Mouse (Mus musculus) CH12.LX (cell line): Measurements from ENCODE around the gene Olfr1361.

Experiments used
- CHD1 ChIP-seq: IDR thresholded peaks from 2 replicates; pipeline ENCODE4 v1.6.1; 2012; ENCODE audit warnings: low read depth, low read length, improper control_type of control experiment, inconsistent platforms
- CTCF ChIP-seq, 2 experiments: IDR thresholded peaks in 1 of 2; conservative IDR thresholded peaks in 1 of 2; 2 replicates each; pipeline ENCODE4 v1.5.1; 2011 to 2012; ENCODE audit warnings: low read depth in 2 of 2, low read length in 2 of 2, improper control_type of control experiment in 1 of 2, inconsistent platforms in 1 of 2, mild to moderate bottlenecking in 1 of 2, moderate library complexity in 1 of 2
- EP300 ChIP-seq: IDR thresholded peaks from 2 replicates; pipeline ENCODE4 v1.6.1; 2011; ENCODE audit warnings: low read length, improper control_type of control experiment
- JUN ChIP-seq: IDR thresholded peaks from 2 replicates; pipeline ENCODE4 v1.6.1; 2011; ENCODE audit warnings: low read depth, mild to moderate bottlenecking, low read length, improper control_type of control experiment, moderate library complexity; ENCODE audit not compliant: insufficient read depth
- MAX ChIP-seq: IDR thresholded peaks from 2 replicates; pipeline ENCODE4 v1.6.1; 2011; ENCODE audit warnings: low read length, improper control_type of control experiment
- MAZ ChIP-seq: IDR thresholded peaks from 2 replicates; pipeline ENCODE4 v1.6.1; 2012; ENCODE audit warnings: low read depth, mild to moderate bottlenecking, inconsistent platforms, low read length, improper control_type of control experiment, moderate library complexity
- MXI1 ChIP-seq: IDR thresholded peaks from 2 replicates; pipeline ENCODE4 v1.6.1; 2011; ENCODE audit warnings: mild to moderate bottlenecking, low read depth, low read length, improper control_type of control experiment
- POLR2A ChIP-seq: IDR thresholded peaks from 2 replicates; pipeline ENCODE4 v1.6.1; 2011; ENCODE audit warnings: low read depth, mild to moderate bottlenecking, improper control_type of control experiment, low read length
- POLR2AphosphoS2 ChIP-seq: IDR thresholded peaks from 2 replicates; pipeline ENCODE4 v1.6.1; 2011; ENCODE audit warnings: low read depth, low read length, improper control_type of control experiment
- USF1 ChIP-seq: IDR thresholded peaks from 2 replicates; pipeline ENCODE4 v1.6.1; 2014; ENCODE audit warnings: low read depth, mild to moderate bottlenecking, inconsistent platforms, low read length, improper control_type of control experiment
- ZC3H11A ChIP-seq: IDR thresholded peaks from 2 replicates; pipeline ENCODE4 v1.6.1; 2012; ENCODE audit warnings: low read depth, mild to moderate bottlenecking, inconsistent platforms, low read length, improper control_type of control experiment
- ZKSCAN1 ChIP-seq: IDR thresholded peaks from 2 replicates; pipeline ENCODE4 v1.6.1; 2012; ENCODE audit warnings: low read depth, inconsistent platforms, low read length, improper control_type of control experiment, borderline replicate concordance

- no peak for TF ChIP-seq USF1
- TF ChIP-seq EP300, result no peak
- no peak for TF ChIP-seq MAX
- no peak for TF ChIP-seq CTCF (conservative IDR thresholded peaks at IDR 0.05 in 1 of 2, IDR thresholded peaks at IDR 0.05 in 1 of 2; ENCODE audit: low read depth in 2 of 2, low read length in 2 of 2)
- no peak for TF ChIP-seq POLR2AphosphoS2
- no peak for TF ChIP-seq POLR2A
- TF ChIP-seq CHD1, result no peak
- no peak for TF ChIP-seq MAZ
- no peak for TF ChIP-seq JUN
- TF ChIP-seq MXI1, result no peak
- TF ChIP-seq ZC3H11A, result no peak
- no peak for TF ChIP-seq ZKSCAN1
Measured at GRCm38 (mm10) chr13:21677305-21677704, 14.1 kb upstream of the Olfr1361 start, which contains the start of gene Olfr1360.
